Mouse (Mus musculus) frontal cortex, adult 2 months (tissue): ENCODE results near the gene Dgkh. TPM values are rescaled to one million over a fixed set of nuclear protein-coding genes. Genes with fewer than 3 reads are reported as not detected.
A peak's percentile ranks its signal among the peaks of the same experiment; 100 is the strongest.
"Not testable (repeated sequence)": the region's sequence is repeated elsewhere in the genome, so short reads cannot be mapped to it uniquely, and the experiment has no call there.

Source experiments
- DNase-seq, 2 experiments: peaks; one replicate each; pipeline ENCODE4 v3.0.0; 2022; ENCODE audit warnings: low spot score in 1 of 2; ENCODE audit errors: extremely low spot score in 1 of 2
- polyA plus RNA-seq: library from polyadenylated mRNA; depleted of rRNA; stranded (reverse); fragments of >200 nt; gene quantifications from 2 replicates; pipeline ENCODE4 v1.2.3, GENCODE M21; 2012

The Dgkh gene
- polyA plus RNA-seq, 1 experiment = 13.8 TPM

GRCm38 (mm10) chr14:78554830-78555229 lies 177.7 kb downstream of the Dgkh start:
- not testable (repeated sequence) for DNase-seq

GRCm38 (mm10) chr14:78553661-78554060 lies 178.9 kb downstream of the Dgkh start:
- DNase-seq = no peak

- no peak for DNase-seq
Measured at GRCm38 (mm10) chr14:78548807-78549206, 183.8 kb downstream of the Dgkh start.

- DNase-seq = no peak
Measured at GRCm38 (mm10) chr14:78541319-78541718, 191.3 kb downstream of the Dgkh start.

GRCm38 (mm10) chr14:78539821-78540220 lies 192.8 kb downstream of the Dgkh start:
- DNase-seq = no peak

GRCm38 (mm10) chr14:78538572-78539320 lies 193.8 kb downstream of the Dgkh start:
- no peak for DNase-seq

GRCm38 (mm10) chr14:78537551-78537950 lies 195.0 kb downstream of the Dgkh start:
- DNase-seq = peak; percentile 20 to 64

- DNase-seq = peak; percentile 96 to 97
Measured at GRCm38 (mm10) chr14:78536281-78537165, 196.1 kb downstream of the Dgkh start, which contains the start of gene Akap11. Gene Akap11 (minus strand): TSS chr14:78536808.

GRCm38 (mm10) chr14:78535366-78535765 lies 197.2 kb downstream of the Dgkh start:
- DNase-seq = no peak

GRCm38 (mm10) chr14:78534651-78535050 lies 197.9 kb downstream of the Dgkh start:
- no peak for DNase-seq

GRCm38 (mm10) chr14:78533701-78534100 lies 198.9 kb downstream of the Dgkh start:
- DNase-seq = no peak

GRCm38 (mm10) chr14:78532345-78532744 lies 200.2 kb downstream of the Dgkh start:
- no peak for DNase-seq

- DNase-seq = no peak
Measured at GRCm38 (mm10) chr14:78530256-78530655, 202.3 kb downstream of the Dgkh start.

- no peak for DNase-seq
Measured at GRCm38 (mm10) chr14:78528461-78529425, 203.8 kb downstream of the Dgkh start.

GRCm38 (mm10) chr14:78526907-78527306 lies 205.7 kb downstream of the Dgkh start:
- no peak for DNase-seq

GRCm38 (mm10) chr14:78526475-78526874 lies 206.1 kb downstream of the Dgkh start:
- DNase-seq = no peak

GRCm38 (mm10) chr14:78525611-78526457 lies 206.7 kb downstream of the Dgkh start:
- DNase-seq = no peak

- no peak for DNase-seq
Measured at GRCm38 (mm10) chr14:78525059-78525458, 207.5 kb downstream of the Dgkh start.

- peak in 1 of 2 experiments; percentile 34 for DNase-seq
Measured at GRCm38 (mm10) chr14:78510713-78511112, 221.9 kb downstream of the Dgkh start.
